Mouse (Mus musculus) hindbrain, embryonic 10.5 days (tissue): ENCODE measurements at regions not wholly inside any gene's neighbourhood (a gene's known extent, or its start where the extent isn't known, plus 50 kb on each side); places are given as distances from the start of the nearest gene placed in this dataset.

Experiments used
- DNase-seq: peaks from one replicate; pipeline ENCODE4 v3.0.0-alpha.2; 2017; ENCODE audit warnings: low spot score
- H3K27ac ChIP-seq: fragments of 300-500 bp; sonication (generic); 2 replicates; pipeline ENCODE4 v1.5.1; 2016; ENCODE audit warnings: mild to moderate bottlenecking, moderate library complexity
- H3K27me3 ChIP-seq: fragments of 300-500 bp; sonication (generic); 2 replicates; pipeline ENCODE4 v1.6.1; 2016; ENCODE audit warnings: mild to moderate bottlenecking; ENCODE audit not compliant: poor library complexity, insufficient read depth, severe bottlenecking
- H3K36me3 ChIP-seq: fragments of 300-500 bp; sonication (generic); 2 replicates; pipeline ENCODE4 v1.6.1; 2016; ENCODE audit warnings: mild to moderate bottlenecking, moderate library complexity
- H3K4me1 ChIP-seq: fragments of 300-500 bp; sonication (generic); replicated peaks from 2 replicates; pipeline ENCODE4 v1.6.1; 2016; ENCODE audit warnings: mild to moderate bottlenecking
- H3K4me3 ChIP-seq: fragments of 300-500 bp; sonication (generic); 2 replicates; pipeline ENCODE4 v1.5.1; 2016; ENCODE audit warnings: mild to moderate bottlenecking, moderate library complexity
- H3K9me3 ChIP-seq: fragments of 300-500 bp; sonication (generic); 2 replicates; pipeline ENCODE4 v1.6.1; 2016; ENCODE audit warnings: mild to moderate bottlenecking, moderate library complexity
- WGBS: fragments of 180-500 bp; shearing (Covaris S2); methylation state at CpG from one replicate; pipeline ENCODE4 v1.1.7; 2016; 5-methylcytosine and 5-hydroxymethylcytosine counted together

DNA sequence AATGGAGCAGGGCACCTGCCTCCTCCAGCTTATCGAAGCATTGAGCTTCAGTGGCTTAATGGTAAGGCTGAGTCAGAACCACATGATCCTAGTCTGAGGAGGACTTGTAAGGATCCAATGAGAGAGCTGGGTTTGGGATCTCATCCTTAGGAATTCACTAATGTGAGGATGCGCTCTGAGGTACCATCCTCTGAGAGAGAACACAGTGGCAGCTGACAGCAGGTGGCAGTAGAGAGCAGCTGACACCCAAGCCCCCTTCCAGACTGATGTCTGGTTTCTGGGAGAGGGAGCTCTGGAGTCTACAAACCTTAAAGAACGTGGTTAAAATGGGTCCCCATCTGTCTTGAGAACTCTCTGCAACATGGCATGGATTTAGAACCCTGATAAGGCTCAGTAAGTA lies 137.8 kb downstream of the B3glct start:
- H3K4me3 ChIP-seq, result no peak overlapping the region
- no peaks in the 10 kb centered on the region for H3K27me3 ChIP-seq
- no peaks in the 10 kb centered on the region for H3K36me3 ChIP-seq
- peaks cover 11% of the 10 kb centered on the region for H3K4me1 ChIP-seq
- no peak overlapping the region for H3K27ac ChIP-seq
- WGBS, result 38% methylated on average over 3 of the region's 3 CpGs
- peak; percentile 63 for DNase-seq
- no peaks in the 10 kb centered on the region for H3K9me3 ChIP-seq

- Histone ChIP-seq H3K9me3 (no peaks in the 10 kb centered on the region), H3K4me1 (peaks cover 8% of the 10 kb centered on the region; the same call in 1 of the 2 replicates), H3K36me3 (no peaks in the 10 kb centered on the region), H3K27ac (no peak overlapping the region), H3K4me3 (no peak overlapping the region), H3K27me3 (no peaks in the 10 kb centered on the region)
- DNase-seq, result no peak
- 50% methylated on average over 6 of the region's 6 CpGs for WGBS
Observed at GRCm38 (mm10) chr5:149818812-149819211, 140.8 kb downstream of the B3glct start.

DNA sequence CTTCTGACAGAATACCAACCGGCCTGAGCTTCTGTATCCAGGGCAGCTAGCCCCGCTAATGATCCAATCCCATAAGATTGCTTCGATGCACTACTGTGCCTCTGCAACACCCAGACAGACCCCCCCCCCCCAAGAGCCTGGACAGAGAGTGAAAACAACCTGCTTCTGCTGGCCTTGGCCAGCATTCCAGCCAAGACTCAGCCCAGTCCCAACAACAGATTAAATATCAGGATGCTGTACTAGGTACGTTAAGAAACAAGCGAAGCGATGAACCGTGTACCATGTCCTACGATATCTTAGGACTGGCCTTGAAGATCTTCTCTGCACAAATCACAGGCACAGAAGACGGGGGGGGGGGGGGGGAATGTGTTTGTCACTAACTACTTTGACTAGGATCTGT lies 145.8 kb downstream of the B3glct start:
- 0 out of 2 replicates have a peak overlapping the region, but pooled peaks have one; percentile 23 for H3K27ac ChIP-seq
- peaks cover 22% of the 10 kb centered on the region for H3K4me1 ChIP-seq
- no peak for DNase-seq
- no peaks in the 10 kb centered on the region for H3K27me3 ChIP-seq
- 82% methylated on average over 9 of the region's 9 CpGs for WGBS
- no peaks in the 10 kb centered on the region for H3K36me3 ChIP-seq
- no peaks in the 10 kb centered on the region for H3K9me3 ChIP-seq
- H3K4me3 ChIP-seq, result no peak overlapping the region

DNA sequence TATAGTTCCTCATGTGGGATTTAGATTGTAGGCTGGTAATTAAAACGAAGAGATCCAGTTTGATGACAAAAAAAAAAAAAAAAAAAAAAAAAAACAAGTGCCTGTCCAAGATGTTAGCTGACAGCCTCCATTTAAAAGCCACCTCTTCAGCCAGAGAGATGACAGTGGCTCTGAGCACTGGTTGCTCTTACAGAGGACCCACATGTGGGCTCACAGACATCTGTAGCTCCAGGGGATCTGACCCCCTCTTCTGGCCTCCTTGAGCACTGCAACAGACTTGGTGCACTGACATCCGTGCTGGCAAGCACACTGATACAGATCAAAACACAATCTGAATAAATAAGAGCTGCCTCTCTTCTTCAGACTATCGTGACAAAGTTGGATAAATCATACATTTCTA lies 149.6 kb downstream of the B3glct start:
- WGBS, result 51% methylated on average over 3 of the region's 3 CpGs
- Histone ChIP-seq H3K36me3 (no peaks in the 10 kb centered on the region), H3K27ac (no peak overlapping the region), H3K4me3 (no peak overlapping the region), H3K4me1 (peaks cover 33% of the 10 kb centered on the region), H3K27me3 (no peaks in the 10 kb centered on the region), H3K9me3 (no peaks in the 10 kb centered on the region)
- no peak for DNase-seq

GRCm38 (mm10) chr5:149831122-149831861 lies 153.3 kb downstream of the B3glct start:
- DNase-seq, result peak; percentile 85
- Histone ChIP-seq H3K4me3 (peak overlapping the region; percentile 58), H3K27me3 (no peaks in the 10 kb centered on the region), H3K4me1 (peaks cover 12% of the 10 kb centered on the region; the same call in 1 of the 2 replicates), H3K27ac (peak overlapping the region; percentile 86), H3K9me3 (no peaks in the 10 kb centered on the region), H3K36me3 (no peaks in the 10 kb centered on the region)
- WGBS, result 6% methylated on average over 28 of the region's 28 CpGs

- Histone ChIP-seq H3K36me3 (no peaks in the 10 kb centered on the region), H3K4me3 (no peak overlapping the region), H3K4me1 (no peaks in the 10 kb centered on the region), H3K27ac (no peak overlapping the region), H3K9me3 (no peaks in the 10 kb centered on the region), H3K27me3 (no peaks in the 10 kb centered on the region; the same call in 1 of the 2 replicates)
- WGBS, result 75% methylated on average over 2 of the region's 2 CpGs
- no peak for DNase-seq
Observed at GRCm38 (mm10) chr5:149837379-149837778, 159.3 kb downstream of the B3glct start.

DNA sequence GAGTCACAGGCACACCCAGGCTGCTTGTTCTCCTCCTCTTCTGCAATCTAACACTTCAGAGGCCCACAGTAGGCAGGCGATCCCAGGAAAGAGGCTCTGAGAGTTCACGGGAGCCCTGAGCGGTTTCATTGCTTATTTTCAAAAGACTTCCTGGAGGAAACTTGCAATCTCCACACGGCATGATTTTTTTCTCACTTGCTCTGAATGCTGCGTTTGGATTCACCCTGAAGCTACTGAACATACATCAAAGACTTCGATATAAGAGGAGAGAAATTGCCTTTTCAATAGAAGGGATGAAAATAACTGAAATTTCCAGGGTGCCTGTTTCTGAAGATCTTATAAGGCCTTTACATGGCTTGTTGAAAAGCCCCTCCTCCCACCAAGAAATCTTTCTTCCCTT lies 164.5 kb downstream of the B3glct start:
- Histone ChIP-seq H3K36me3 (no peaks in the 10 kb centered on the region), H3K9me3 (no peaks in the 10 kb centered on the region), H3K27me3 (peaks cover 25% of the 10 kb centered on the region), H3K4me1 (peaks cover 6% of the 10 kb centered on the region), H3K4me3 (no peak overlapping the region), H3K27ac (no peak overlapping the region)
- DNase-seq, result no peak
- 66% methylated on average over 6 of the region's 6 CpGs for WGBS

DNA sequence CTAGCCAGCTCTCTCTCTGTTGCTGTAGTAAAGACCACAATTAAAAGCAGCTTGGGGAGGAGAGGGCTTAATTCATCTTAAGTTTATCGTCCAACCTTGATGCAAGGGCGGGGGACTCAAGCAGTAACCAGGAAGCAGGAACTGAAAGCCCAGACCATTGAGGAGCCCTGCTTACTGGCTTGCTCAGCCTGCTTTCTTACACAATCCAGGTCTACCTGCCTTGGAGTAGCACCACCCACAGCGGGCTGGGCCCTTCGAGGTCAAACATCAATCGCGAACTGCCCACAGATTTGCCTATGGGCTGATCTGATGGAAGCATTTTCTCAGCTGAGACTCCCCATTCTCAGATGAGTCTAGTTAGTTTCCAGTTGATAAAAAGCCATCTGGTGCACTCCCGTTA lies 165.3 kb downstream of the B3glct start:
- 36% methylated on average over 7 of the region's 7 CpGs for WGBS
- H3K27me3 ChIP-seq, result peaks cover 25% of the 10 kb centered on the region
- no peak overlapping the region for H3K4me3 ChIP-seq

DNA sequence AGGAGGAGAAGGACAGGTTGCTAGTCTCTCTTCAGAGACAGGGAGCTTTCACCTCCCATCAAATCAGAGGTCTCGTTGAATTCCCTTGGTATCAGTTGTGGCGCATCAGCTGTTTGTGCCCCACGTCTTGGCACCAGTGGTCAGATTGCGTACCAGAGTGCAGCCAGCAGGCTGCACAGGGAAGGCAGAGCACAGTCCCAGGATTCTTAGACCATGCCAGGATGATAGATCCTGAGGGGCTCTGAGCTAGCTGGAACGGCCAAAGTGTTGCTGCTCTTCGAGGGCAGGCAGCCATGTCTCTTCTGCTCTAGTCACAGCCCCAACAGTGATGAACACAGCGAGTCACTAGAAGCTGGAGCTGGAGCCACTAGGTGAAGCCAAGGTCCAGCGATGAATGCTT lies 167.2 kb downstream of the B3glct start:
- WGBS, result 78% methylated on average over 8 of the region's 8 CpGs
- DNase-seq, result no peak
- no peak overlapping the region for H3K4me3 ChIP-seq

More for the DNA sequence above, 165.3 kb downstream of the B3glct start:
- Histone ChIP-seq H3K36me3 (no peaks in the 10 kb centered on the region), H3K9me3 (no peaks in the 10 kb centered on the region), H3K27ac (no peak overlapping the region), H3K4me1 (peaks cover 6% of the 10 kb centered on the region)
- DNase-seq, result no peak

GRCm38 (mm10) chr5:149848465-149848864 lies 170.0 kb upstream of the Rxfp2 start:
- H3K27ac ChIP-seq, result no peak overlapping the region
- H3K9me3 ChIP-seq, result no peaks in the 10 kb centered on the region
- 82% methylated on average over 3 of the region's 3 CpGs for WGBS
- peaks cover 9% of the 10 kb centered on the region for H3K4me1 ChIP-seq
- no peaks in the 10 kb centered on the region for H3K36me3 ChIP-seq
- no peak for DNase-seq
- H3K27me3 ChIP-seq, result peaks cover 41% of the 10 kb centered on the region
- H3K4me3 ChIP-seq, result no peak overlapping the region

More for the DNA sequence above, 167.2 kb downstream of the B3glct start:
- Histone ChIP-seq H3K9me3 (no peaks in the 10 kb centered on the region), H3K4me1 (peaks cover 6% of the 10 kb centered on the region), H3K36me3 (no peaks in the 10 kb centered on the region), H3K27me3 (peaks cover 25% of the 10 kb centered on the region), H3K27ac (no peak overlapping the region)

GRCm38 (mm10) chr5:149851011-149851410 lies 167.5 kb upstream of the Rxfp2 start:
- no peaks in the 10 kb centered on the region for H3K36me3 ChIP-seq
- DNase-seq, result peak; percentile 78
- H3K4me3 ChIP-seq, result no peak overlapping the region
- H3K27ac ChIP-seq, result no peak overlapping the region
- H3K9me3 ChIP-seq, result no peaks in the 10 kb centered on the region
- WGBS, result 14% methylated on average over 9 of the region's 9 CpGs
- 0 out of 2 replicates have a peak, but pooled peaks cover 4% of the 10 kb centered on the region for H3K4me1 ChIP-seq
- H3K27me3 ChIP-seq, result peaks cover 20% of the 10 kb centered on the region

DNA sequence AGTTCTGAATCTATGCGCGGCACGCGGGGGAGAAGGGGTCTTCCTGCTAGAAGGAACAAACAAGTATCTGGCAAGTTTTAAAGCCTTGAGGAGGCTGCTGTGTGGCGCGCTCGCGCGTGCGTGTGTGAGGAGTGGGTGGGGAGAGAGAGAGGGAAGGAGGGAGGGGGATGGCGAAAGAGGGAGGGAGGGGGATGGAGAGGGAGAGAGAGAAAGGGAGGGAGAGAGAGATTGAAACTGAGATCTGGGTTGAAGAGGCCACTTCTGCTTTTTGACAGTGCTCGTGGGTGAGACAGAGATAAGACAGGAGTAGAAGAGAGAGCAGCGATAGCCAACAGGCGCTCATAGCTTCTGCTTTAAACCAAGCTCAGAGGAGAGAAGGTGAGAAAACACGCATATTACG lies 166.0 kb upstream of the Rxfp2 start:
- WGBS, result 55% methylated on average over 16 of the region's 16 CpGs
- Histone ChIP-seq H3K27me3 (peaks cover 20% of the 10 kb centered on the region), H3K4me1 (0 out of 2 replicates have a peak, but pooled peaks cover 8% of the 10 kb centered on the region), H3K9me3 (no peaks in the 10 kb centered on the region), H3K4me3 (no peak overlapping the region), H3K36me3 (no peaks in the 10 kb centered on the region), H3K27ac (no peak overlapping the region)
- DNase-seq, result no peak

DNA sequence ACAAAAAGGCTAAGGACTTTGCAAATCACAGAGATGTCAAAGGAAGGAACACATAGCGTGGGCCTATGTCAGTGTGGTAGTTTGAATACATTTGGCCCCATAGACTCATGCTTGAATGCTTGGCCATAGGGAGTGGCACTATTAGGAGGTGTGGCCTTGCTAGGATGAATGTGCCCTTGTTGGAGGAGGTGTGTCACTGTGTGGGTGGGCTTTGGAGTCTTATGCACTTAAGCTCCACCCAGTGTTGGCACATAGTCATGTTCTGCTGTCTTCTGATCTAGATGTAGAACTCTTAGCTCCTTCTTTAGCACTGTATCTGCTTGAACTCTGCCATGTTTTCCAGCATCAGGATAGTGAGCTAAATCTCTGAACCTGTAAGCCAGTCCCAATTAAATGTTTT lies 162.4 kb upstream of the Rxfp2 start:
- Histone ChIP-seq H3K27me3 (peaks cover 20% of the 10 kb centered on the region), H3K27ac (no peak overlapping the region), H3K9me3 (no peaks in the 10 kb centered on the region), H3K4me1 (0 out of 2 replicates have a peak, but pooled peaks cover 8% of the 10 kb centered on the region), H3K36me3 (no peaks in the 10 kb centered on the region), H3K4me3 (no peak overlapping the region)
- 86% methylated on average over 1 of the region's 1 CpGs for WGBS
- no peak for DNase-seq
